Mouse (Mus musculus) ovary, postnatal 14 days (tissue): ENCODE data around the gene Spata17.

Experiments
- DNase-seq: peaks from one replicate; pipeline ENCODE4 v3.0.0; 2022; ENCODE audit warnings: low spot score

The Spata17 gene

DNA sequence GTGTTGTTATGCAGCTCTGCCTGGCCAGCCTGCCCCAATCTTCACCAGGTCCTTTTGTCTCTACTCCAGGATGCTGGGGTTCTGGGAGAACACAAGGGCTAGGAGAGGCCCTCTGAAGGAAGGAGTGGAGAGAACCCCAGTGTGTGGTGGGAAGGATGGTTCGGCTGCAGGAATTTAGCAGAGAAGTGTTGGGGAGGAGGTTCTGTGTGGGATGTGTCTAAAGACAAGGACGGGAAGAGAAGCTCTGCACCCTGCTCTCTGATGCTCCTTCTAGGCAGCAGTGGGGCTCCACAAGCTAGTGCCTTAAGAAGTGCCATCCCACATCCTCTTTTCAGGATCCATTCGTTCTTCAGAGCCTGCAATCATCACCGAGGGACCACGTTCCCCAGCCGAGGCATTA lies 129.2 kb downstream of the Spata17 start:
- no peak for DNase-seq

- no peak for DNase-seq
Observed at GRCm38 (mm10) chr1:187077352-187077751, 137.9 kb downstream of the Spata17 start.

DNA sequence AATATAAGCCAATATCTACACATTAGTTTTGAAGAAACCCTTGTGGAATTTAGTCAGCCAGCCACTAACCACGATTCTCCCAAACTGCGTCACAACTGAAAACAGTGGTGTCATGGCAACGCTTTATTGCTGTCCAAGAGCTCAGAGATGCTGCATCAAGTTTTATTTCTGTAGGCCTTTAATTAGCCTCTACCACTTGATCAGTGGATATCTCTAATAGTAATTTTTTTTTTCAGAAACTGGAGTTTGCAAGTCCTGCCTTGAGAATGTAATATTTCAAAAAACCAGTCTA lies 138.3 kb downstream of the Spata17 start:
- DNase-seq = no peak

GRCm38 (mm10) chr1:187076198-187077042 lies 138.8 kb downstream of the Spata17 start:
- no peak for DNase-seq

- DNase-seq = no peak
Observed at GRCm38 (mm10) chr1:187059874-187060273, 155.4 kb downstream of the Spata17 start.

DNA sequence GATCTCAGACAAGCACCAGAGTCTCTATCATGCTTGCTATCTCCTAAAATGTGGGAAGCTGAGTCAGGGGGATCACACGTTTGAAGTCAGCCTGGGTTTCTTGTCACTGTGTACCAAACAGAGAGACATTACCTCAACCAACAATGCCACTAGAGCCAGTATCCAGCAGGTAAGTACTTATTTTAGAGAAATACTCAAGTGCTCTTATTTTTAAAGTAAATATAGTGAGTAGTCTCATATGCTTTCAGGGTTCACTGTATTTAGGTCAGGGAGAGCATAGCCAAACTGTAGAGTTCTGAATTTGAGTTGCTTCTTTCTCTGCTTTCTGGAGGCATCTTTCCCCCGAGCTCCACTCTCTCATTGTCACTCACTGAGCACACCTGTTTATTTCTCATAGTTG lies 160.9 kb downstream of the Spata17 start:
- no peak for DNase-seq

DNA sequence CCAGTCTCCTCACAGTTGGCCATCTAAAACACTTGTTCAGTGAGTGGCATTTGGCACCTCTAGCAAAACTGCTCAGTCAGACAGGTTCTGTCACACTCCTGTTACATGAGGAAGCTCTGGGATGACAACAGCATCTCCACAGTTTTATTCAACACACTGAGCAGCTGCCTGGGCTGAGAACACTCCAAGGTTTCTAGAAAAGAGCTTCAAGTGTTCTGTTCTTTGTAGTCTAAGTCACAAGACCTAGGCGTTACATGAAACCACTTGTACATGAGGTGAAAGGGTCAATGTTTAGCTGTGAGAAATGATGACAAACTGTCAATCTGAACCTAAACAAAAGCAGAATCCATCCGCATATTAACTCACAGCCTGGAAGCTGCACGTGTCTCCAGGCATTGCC lies 161.4 kb downstream of the Spata17 start:
- DNase-seq = no peak

DNA sequence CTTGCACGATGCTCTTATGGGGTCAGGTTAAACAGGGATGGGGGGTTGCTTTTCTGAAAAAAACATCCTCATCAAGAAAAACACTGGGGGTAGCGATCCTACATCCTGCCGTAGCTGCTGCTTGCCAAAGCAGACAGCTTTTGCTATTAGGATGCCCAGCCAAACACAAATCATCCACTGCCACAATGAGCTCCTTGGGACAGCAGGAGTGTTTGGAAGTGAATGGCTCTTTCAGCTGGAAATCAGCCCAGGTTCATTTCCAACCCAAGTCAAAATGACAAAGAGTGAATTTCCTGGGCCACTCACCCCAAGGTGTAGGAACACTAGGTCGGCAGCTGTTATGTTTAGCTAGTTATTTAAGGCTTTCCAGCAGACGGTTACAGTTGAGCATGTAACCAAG lies 162.7 kb downstream of the Spata17 start:
- DNase-seq = no peak

GRCm38 (mm10) chr1:187051296-187051695 lies 164.0 kb downstream of the Spata17 start:
- no peak for DNase-seq

DNA sequence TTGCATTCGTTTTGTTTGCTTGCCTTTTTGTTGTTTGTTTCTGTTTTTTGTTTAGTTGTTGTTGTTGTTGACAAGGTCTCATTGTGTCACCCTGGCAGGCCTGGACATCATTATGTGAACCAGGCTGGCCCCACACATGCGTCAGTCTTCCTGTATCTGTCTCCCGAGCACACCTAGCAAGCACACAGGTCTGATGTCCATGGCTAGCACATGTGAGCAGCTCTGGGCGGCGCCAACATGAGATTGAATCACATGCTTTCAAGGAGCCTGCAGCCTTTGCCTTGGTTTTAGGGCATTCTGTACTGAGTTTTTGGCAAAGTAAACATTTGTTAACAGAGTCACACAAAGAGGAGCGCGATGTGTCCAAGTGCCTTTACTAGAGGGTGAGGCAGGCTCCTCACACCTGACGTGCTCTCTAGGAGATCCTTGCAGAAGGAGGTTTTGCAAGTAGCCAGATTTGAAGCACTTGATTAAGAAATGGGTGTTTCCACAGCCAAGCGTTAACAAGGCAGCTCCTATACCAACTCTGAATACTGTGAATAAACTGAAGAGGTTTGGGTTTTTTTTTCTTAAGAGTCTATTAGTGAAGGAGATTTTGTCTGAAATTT lies 166.5 kb downstream of the Spata17 start:
- DNase-seq = no peak

- no peak for DNase-seq
Observed at GRCm38 (mm10) chr1:187044726-187045125, 170.5 kb downstream of the Spata17 start.

DNA sequence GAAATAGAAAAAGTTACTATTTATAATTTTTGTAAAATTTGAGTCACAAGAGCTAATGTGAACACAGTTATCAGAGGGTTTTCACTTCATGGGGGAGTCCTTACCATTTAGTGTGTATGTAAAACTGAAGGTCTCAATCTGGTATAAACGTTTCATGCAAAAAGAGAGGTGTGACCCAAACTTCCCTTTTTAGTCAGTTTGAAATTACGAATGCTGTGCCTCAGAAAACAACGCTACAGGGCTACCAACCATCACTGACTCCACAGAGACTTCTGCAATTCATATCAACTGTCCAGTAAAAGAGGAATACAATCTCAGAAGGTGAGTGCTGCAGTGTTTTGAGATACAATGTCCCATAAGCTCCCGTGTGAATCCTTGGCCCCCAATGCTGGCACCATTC lies 175.5 kb downstream of the Spata17 start:
- DNase-seq = no peak

- DNase-seq = no peak
Observed at GRCm38 (mm10) chr1:187035785-187036184, 179.5 kb downstream of the Spata17 start.

- DNase-seq = peak; percentile 13
Observed at GRCm38 (mm10) chr1:187031796-187032195, 183.5 kb downstream of the Spata17 start.

- no peak for DNase-seq
Observed at GRCm38 (mm10) chr1:187028841-187029240, 186.4 kb downstream of the Spata17 start.

DNA sequence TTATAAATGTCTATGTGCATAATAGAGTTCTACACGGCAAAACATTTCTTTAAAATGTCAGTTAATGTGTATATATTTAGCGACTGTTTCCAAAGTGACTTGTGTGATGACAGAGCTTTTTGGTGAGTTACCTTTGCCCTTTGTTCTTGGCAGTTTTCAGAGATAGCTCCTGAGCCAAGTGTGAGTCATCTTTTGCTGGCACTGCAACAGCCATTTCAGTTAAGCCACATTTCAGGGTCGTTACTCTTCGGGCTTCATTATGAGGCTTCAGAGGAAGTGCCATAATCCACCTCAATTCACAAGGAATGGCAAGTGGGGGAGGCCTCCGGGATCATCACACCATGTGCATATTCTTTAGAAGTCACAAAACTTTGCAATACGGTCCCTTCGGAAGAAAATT lies 195.3 kb downstream of the Spata17 start:
- no peak for DNase-seq

- DNase-seq = no peak
Observed at GRCm38 (mm10) chr1:187016116-187016515, 199.1 kb downstream of the Spata17 start.

DNA sequence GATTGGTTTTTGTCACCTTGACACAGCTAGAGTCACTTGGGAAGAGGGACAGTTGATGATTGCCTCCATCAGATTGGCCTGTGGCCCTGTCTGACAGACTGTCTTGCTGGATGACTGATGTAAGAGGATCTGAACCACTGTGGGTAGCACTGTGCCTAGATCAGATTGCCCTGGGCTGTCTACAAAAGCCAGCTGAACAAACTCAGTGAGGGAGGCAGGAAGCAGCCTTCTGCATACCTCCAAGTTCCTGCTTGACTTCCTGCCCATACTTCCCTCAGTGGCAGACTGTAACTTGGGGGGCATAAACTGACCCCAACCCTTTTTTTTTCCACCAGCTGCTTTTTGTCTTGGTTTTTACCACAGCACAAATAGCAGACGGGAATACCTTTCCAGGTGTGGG lies 199.6 kb downstream of the Spata17 start:
- no peak for DNase-seq

GRCm38 (mm10) chr1:187014141-187014540 lies 201.1 kb downstream of the Spata17 start:
- DNase-seq = no peak

DNA sequence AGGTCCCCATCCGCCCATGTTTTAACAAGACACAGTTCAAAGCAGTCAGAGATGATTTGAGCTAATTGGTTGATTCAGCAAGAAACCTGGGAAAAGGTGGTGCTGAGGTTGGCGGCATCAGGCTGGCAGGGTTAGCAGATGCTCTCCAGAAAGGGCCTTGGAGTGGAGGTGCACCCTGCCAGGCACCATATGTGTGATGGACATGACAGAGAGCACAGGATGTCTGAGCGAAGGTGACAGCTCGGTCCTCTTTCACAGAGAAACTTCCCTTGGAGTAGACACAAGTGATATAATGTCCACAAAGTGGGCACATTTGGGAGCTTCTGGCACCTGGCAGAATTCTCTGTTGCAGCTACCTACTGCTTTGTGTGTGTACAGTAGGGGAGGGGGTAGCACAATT lies 203.7 kb downstream of the Spata17 start:
- DNase-seq = no peak

GRCm38 (mm10) chr1:187010071-187010470 lies 205.2 kb downstream of the Spata17 start:
- DNase-seq = no peak

- no peak for DNase-seq
Observed at GRCm38 (mm10) chr1:187008236-187008635, 207.0 kb downstream of the Spata17 start.

DNA sequence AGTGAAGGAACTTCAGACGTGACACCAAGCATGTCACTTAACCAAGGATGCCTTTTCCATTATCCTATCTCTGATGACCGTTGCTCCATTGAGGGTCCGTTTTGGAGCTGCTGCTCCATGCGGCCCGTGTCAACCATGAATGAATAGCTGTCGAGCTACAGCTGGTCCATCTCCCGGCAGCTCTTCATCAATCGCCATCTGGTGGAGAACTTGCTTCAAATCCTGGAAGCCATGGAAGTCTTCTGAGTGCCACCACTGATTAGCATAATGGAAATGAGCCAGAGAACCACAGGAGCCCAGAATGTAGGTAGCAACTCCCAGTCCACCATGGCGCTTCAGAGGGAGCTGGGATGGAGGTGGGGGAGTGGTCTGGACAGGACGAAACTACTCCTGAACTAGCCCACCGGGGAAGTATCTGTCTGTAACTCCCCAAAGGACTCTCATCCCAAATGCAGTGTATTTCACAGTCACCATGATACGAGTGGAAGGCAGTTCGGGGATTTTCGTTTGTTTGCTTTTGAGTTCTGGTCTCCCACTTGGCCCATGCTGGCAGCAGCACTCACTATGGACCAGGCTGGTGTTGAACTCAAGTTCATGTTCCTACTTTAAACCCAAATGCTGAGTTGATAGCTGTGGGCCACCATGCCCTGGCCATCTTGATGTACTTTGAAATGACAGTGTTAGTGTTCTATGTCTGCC lies 208.9 kb downstream of the Spata17 start:
- DNase-seq = no peak
